Mouse (Mus musculus): Measurements from ENCODE around the gene Gpx3. TPM values are rescaled to one million over a fixed set of nuclear protein-coding genes. Genes with fewer than 3 reads are reported as not detected.
A peak's percentile ranks its signal among the peaks of the same experiment; 100 is the strongest.
"Not testable (repeated sequence)": the region's sequence is repeated elsewhere in the genome, so short reads cannot be mapped to it uniquely, and the experiment has no call there.

The Gpx3 gene
- 33.5 and 34.6 TPM in 2 replicates for polyA plus RNA-seq (2015; fragmentation: Nextera tagmentation; extraction: Ambion mirVana)

- ATAC-seq (ENCODE audit: low FRiP score, low read depth) = peak; percentile 90
- Histone ChIP-seq H3K4me2 (replicated peaks) (peak within 1 kb of the TSS; percentile 94), H3K27me3 (peaks cover 9% of the 10 kb centered on the region; the same call in 1 of the 2 replicates), H3K27ac (no peak within 1 kb of the TSS), H3K9me3 (no peaks in the 10 kb centered on the region), H3K4me3 (peak within 1 kb of the TSS; percentile 53), H3K36me3 (no peaks in the 10 kb centered on the region), H3K4me1 (peaks cover 12% of the 10 kb centered on the region), H3K9ac (peak within 1 kb of the TSS; percentile 66)
- WGBS = 16% methylated on average over 41 of the region's 45 CpGs
Observed at GRCm38 (mm10) chr11:54902333-54903323, at the start of gene Gpx3. Gene Gpx3, plus strand, starts transcription at chr11:54902453.

- not testable (repeated sequence) for H3K9ac ChIP-seq; H3K4me1 ChIP-seq; H3K36me3 ChIP-seq; H3K4me3 ChIP-seq; H3K27ac ChIP-seq; ATAC-seq (ENCODE audit: low FRiP score, low read depth); H3K9me3 ChIP-seq; H3K27me3 ChIP-seq
- WGBS = 98% methylated on average over 12 of the region's 12 CpGs
- peak overlapping the region; percentile 87; the same call in 1 of the 2 replicates for H3K4me2 ChIP-seq (replicated peaks)
Observed at GRCm38 (mm10) chr11:54858880-54859279, 43.4 kb upstream of the Gpx3 start.

GRCm38 (mm10) chr11:54859322-54860165 is 42.7 kb upstream of the Gpx3 start:
- Histone ChIP-seq H3K9me3 (no peaks in the 10 kb centered on the region), H3K27me3 (no peaks in the 10 kb centered on the region), H3K9ac (peak overlapping the region; percentile 77), H3K27ac (no peak overlapping the region), H3K4me3 (peak overlapping the region; percentile 70), H3K36me3 (no peaks in the 10 kb centered on the region), H3K4me1 (peaks cover 7% of the 10 kb centered on the region), H3K4me2 (replicated peaks) (peak overlapping the region; percentile 87)
- WGBS = 20% methylated on average over 11 of the region's 11 CpGs
- no peak for ATAC-seq (ENCODE audit: low FRiP score, low read depth)

DNA sequence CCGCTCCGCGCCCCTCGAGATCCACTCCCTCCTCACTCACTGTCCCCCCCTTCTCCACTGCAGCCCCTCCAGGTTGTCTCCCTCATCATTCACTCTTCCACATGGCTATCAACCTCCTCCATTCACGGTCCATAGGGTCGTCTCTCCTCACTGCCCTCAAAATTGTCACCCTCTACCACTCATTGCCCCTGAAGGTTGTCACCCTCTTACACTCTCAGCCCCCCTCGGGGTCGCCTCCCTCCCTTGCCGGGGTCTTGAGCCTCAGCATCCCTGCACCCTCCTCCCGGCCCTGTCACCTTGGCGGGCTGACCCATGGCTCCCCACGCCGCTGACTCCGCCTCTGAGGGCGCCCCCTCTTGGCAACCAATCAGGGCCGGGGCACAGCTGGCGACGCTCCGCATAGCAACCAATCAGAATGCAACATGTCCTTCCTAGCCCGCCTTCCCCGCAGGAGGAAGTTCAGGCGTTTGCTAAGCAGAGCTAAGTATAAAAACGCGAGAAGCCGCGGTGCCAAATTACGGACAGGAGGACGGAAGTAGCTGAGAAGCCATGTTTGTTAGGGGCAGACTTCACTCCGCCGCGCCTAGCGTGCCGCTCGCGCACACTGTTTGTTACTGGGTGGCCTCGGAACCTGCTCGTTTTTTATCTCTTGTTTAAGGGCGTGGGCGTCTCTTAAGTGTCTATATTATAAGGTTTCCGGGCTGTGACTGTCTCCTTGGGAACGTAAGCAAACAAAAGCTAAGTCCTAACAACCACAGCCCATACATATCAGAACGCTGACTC is 41.8 kb upstream of the Gpx3 start, which contains the start of gene Lyrm7:
Lyrm7 (minus strand) TSS at position 661 of the 783 bp plus-strand sequence.
- peaks cover 8% of the 10 kb centered on the region for H3K4me1 ChIP-seq
- peak within 1 kb of the TSS; percentile 87 for H3K4me2 ChIP-seq (replicated peaks)
- no peaks in the 10 kb centered on the region for H3K9me3 ChIP-seq
- H3K27ac ChIP-seq = peak within 1 kb of the TSS; percentile 79
- no peaks in the 10 kb centered on the region for H3K27me3 ChIP-seq
- peak within 1 kb of the TSS; percentile 70 for H3K4me3 ChIP-seq
- no peaks in the 10 kb centered on the region for H3K36me3 ChIP-seq
- under 1% methylated on average over 42 of the region's 42 CpGs for WGBS
- peak; percentile 98 for ATAC-seq (ENCODE audit: low FRiP score, low read depth)
- peak within 1 kb of the TSS; percentile 77 for H3K9ac ChIP-seq

GRCm38 (mm10) chr11:54861471-54862420 is 40.5 kb upstream of the Gpx3 start:
- H3K4me3 ChIP-seq = no peak overlapping the region
- 89% methylated on average over 5 of the region's 5 CpGs for WGBS
- no peaks in the 10 kb centered on the region for H3K36me3 ChIP-seq
- H3K9ac ChIP-seq = no peak overlapping the region
- H3K27me3 ChIP-seq = no peaks in the 10 kb centered on the region
- H3K27ac ChIP-seq = peak overlapping the region; percentile 10; the same call in 1 of the 2 replicates
- H3K4me2 ChIP-seq (replicated peaks) = peak overlapping the region; percentile 87; the same call in 1 of the 2 replicates
- peaks cover 11% of the 10 kb centered on the region for H3K4me1 ChIP-seq
- no peak for ATAC-seq (ENCODE audit: low FRiP score, low read depth)
- H3K9me3 ChIP-seq = no peaks in the 10 kb centered on the region

DNA sequence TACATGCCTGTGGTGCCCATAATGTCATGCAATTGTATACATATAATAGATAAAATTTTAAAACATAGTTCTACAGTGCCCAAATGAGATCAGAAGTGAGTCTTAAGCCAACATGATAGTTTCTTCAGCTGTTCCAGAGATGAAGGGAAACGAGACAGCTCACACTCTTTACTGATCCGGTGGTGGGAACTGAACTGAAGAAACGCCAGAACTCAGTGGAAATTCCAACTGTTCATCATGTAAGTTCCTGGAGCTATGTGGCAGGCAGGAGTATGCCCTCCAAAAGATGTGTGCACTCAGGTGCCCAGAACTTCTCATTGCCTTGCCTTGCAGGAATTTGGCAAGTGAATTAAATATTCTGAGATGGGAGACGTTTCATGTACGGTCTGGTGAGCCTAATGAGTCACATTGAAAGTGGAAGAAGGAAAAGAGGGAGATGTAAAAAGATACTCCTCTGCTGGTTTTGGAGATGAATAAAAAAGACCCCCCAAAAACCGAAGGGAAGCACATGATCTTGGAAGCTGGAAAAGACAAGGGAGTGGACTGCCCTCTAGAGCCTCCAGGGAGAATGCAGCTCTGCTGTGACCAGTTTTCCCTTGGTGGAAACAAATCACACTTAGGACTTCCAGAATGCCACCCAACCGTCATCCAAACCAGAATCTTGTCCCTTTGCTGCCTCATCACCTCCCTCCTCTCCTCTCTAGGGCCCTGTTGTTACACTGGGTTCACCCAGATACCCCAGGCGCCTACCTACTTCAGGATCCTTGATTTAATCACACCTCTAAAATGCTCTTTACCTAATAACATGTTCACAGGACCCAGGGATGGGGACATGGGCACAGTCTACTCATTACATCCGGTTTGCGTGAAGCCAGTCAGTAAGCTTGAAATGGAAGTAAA is 39.4 kb upstream of the Gpx3 start:
- Histone ChIP-seq H3K9me3 (no peaks in the 10 kb centered on the region), H3K4me3 (no peak overlapping the region), H3K27me3 (no peaks in the 10 kb centered on the region), H3K4me2 (replicated peaks) (no peak overlapping the region), H3K4me1 (peaks cover 16% of the 10 kb centered on the region), H3K27ac (no peak overlapping the region), H3K36me3 (no peaks in the 10 kb centered on the region), H3K9ac (no peak overlapping the region)
- no peak for ATAC-seq (ENCODE audit: low FRiP score, low read depth)
- WGBS = 47% methylated on average over 10 of the region's 10 CpGs

DNA sequence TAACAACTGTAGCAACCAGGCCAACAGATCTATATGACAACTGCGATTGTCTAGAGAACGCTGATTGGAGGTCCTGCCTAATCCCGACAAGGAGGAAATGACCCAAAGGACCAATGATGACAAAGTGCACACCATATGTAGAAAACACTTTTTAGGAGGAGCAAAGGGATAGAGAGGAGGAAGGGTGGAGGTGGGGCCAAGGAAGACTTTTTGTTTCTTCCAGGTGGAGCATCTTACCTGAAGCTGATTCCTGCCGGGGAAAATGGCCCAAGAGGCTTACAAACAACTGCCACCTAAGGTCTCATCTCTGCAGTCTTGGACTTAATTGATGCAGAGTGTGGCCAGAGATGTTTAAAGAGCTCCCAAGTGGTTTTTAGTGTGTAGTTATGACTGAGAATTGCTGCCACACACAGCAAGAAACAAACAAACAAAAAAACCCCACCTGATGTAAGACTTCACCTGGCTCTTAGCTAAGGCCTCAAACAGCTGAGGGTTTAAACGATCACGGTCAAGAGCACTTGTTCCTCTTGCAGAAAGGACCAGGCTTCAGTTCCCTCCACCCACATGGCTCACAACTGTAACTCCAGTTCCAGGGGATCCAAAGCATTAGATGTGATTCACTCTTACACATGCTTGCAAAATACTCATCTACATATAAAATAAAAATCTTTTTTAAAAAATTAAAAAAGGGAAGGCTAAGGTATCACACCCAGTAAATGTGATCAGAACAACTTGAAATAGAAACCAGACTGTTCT is 36.7 kb upstream of the Gpx3 start:
- Histone ChIP-seq H3K9me3 (no peaks in the 10 kb centered on the region), H3K4me1 (peaks cover 23% of the 10 kb centered on the region), H3K27me3 (no peaks in the 10 kb centered on the region), H3K4me2 (replicated peaks) (peak overlapping the region; percentile 69), H3K4me3 (peak overlapping the region; percentile 82), H3K36me3 (peaks cover 13% of the 10 kb centered on the region), H3K27ac (peak overlapping the region; percentile 88; the same call in 1 of the 2 replicates), H3K9ac (peak overlapping the region; percentile 97)
- ATAC-seq (ENCODE audit: low FRiP score, low read depth) = 0 out of 2 replicates have a peak, but pooled peaks have one; percentile 1
- WGBS = 73% methylated on average over 6 of the region's 6 CpGs

GRCm38 (mm10) chr11:54866119-54867048 is 35.9 kb upstream of the Gpx3 start, which contains the start of gene Hint1:
Gene Hint1, plus strand, starts transcription at chr11:54866383.
- peak within 1 kb of the TSS; percentile 88 for H3K27ac ChIP-seq
- under 1% methylated on average over 107 of the region's 107 CpGs for WGBS
- peaks cover 21% of the 10 kb centered on the region for H3K36me3 ChIP-seq
- peak within 1 kb of the TSS; percentile 69 for H3K4me2 ChIP-seq (replicated peaks)
- H3K4me3 ChIP-seq = peak within 1 kb of the TSS; percentile 82
- peaks cover 23% of the 10 kb centered on the region for H3K4me1 ChIP-seq
- no peaks in the 10 kb centered on the region for H3K9me3 ChIP-seq
- ATAC-seq (ENCODE audit: low FRiP score, low read depth) = peak; percentile 88
- H3K9ac ChIP-seq = peak within 1 kb of the TSS; percentile 97
- no peaks in the 10 kb centered on the region for H3K27me3 ChIP-seq
